Mouse (Mus musculus): ENCODE data around the gene Rnaset2a. TPM values are rescaled to one million over a fixed set of nuclear protein-coding genes. Genes with fewer than 3 reads are reported as not detected.

Gene Rnaset2a
- total RNA-seq, 2 experiments from 2014 or later, result 4.6 to 5.1 TPM

Other genes with a start within 250 kb of the Rnaset2a start
- 1 to 10 TPM; 5.5 to 6.0 TPM for gene Tagap, start 222.1 kb downstream of the Rnaset2a start, total RNA-seq (2021)
- gene Rsph3a, start 202.5 kb downstream of the Rnaset2a start, total RNA-seq (2021), result 10 to 100 TPM; 39.6 to 45.4 TPM
- under 1 TPM; 0.29 to 0.37 TPM for gene Gm49673, start 309 bp downstream of the Rnaset2a start, total RNA-seq (2021)
- 10 to 100 TPM; 16.4 to 18.1 TPM for gene Fgfr1op, start 17.4 kb upstream of the Rnaset2a start, total RNA-seq (2021)
- gene Ccr6, start 87.9 kb upstream of the Rnaset2a start, total RNA-seq (2021), result under 1 TPM in 1 of 2 experiments, not detected in 1; 0.57 TPM
- 100 to 1,000 TPM; 166 to 173 TPM for gene Mpc1, start 134.8 kb upstream of the Rnaset2a start, total RNA-seq (2021)
- 10 to 100 TPM; 48.0 to 71.2 TPM for gene Sft2d1, start 163.0 kb upstream of the Rnaset2a start, total RNA-seq (2021)
- 10 to 100 TPM; 14.4 to 23.3 TPM for gene Prr18, start 189.4 kb upstream of the Rnaset2a start, total RNA-seq (2021)
- gene T2, start 207.9 kb upstream of the Rnaset2a start, total RNA-seq (2021), result under 1 TPM; 0.32 to 0.68 TPM

Data from left cerebral cortex, postnatal 36 days (tissue).